Mouse (Mus musculus) ovary, adult 2 months (tissue): ENCODE data around the gene Olfr220. TPM values are rescaled to one million over a fixed set of nuclear protein-coding genes. Genes with fewer than 3 reads are reported as not detected.

Experiments
- polyA plus RNA-seq: library from polyadenylated mRNA; depleted of rRNA; stranded (reverse); fragments of >200 nt; gene quantifications from 2 replicates; pipeline ENCODE4 v1.2.3, GENCODE M21; 2012; rRNA removed

The Olfr220 gene
- not detected in 2 replicates for polyA plus RNA-seq

DNA sequence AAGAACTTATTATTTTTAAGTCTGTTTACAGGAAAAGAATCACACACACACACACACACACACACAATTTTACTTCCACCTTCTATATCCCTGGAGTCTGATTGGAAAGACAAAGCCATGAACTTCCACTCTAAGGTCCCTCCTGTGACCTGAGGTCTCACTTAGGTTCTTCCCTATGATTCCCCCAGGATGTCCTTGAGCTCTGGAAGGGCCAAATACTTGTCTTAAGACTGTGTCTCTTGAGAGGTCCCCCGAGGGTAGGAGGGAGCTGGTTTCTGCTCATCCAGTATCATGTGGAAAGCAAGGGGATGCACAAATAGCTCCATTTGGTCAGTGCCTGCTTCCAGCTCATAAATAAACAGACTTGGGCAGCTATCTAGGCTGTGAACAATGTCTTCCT lies at the start of gene Olfr220:
Gene Olfr220, plus strand, starts transcription at position 301 of the 400 bp plus-strand sequence.

DNA sequence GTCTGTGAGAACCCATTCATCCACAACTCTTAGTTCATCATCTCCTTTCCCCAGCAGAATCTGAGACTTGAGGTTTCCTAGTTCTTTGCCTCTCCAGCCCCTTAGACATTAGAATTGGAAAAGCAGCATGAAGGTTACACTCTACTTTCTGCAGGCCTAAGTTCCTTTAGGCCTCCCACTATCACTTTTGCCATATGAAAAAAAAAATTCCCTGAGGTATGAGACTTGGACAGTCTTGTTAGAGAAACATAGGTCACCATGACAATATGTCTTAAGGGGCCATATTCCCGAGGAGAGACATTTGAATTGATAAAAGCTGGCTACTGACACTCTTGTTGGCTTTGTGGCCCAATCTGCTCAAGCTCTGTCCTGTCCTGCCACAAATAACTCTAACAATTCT lies 18.1 kb upstream of the Olfr220 start, which contains the start of gene Olfr414:
Gene Olfr414, plus strand, starts transcription at position 301 of the 400 bp plus-strand sequence.

Other genes starting within 250 kb of the Olfr220 start
- not detected in 2 replicates for gene Olfr419, start 190.0 kb upstream of the Olfr220 start, polyA plus RNA-seq
- gene Mptx1, start 111.6 kb upstream of the Olfr220 start, polyA plus RNA-seq = not detected in 2 replicates
- not detected in 2 replicates for gene Olfr417, start 77.0 kb upstream of the Olfr220 start, polyA plus RNA-seq
- gene Olfr248, start 51.0 kb upstream of the Olfr220 start, polyA plus RNA-seq = not detected in 2 replicates
- not detected in 2 replicates for gene Olfr414, start 18.0 kb upstream of the Olfr220 start, polyA plus RNA-seq
- gene Fmn2, start 59.7 kb downstream of the Olfr220 start, polyA plus RNA-seq = 0.61 and 0.89 TPM in 2 replicates